Mouse (Mus musculus) limb, embryonic 12.5 days (tissue): Measurements from ENCODE around the gene Alkbh7. TPM values are rescaled to one million over a fixed set of nuclear protein-coding genes. Genes with fewer than 3 reads are reported as not detected.

ENCODE experiments used
- ATAC-seq: fragments of 200-750 bp; cut with Nextera tagmentation; 2 replicates; pipeline ENCODE4 v1.8.0; 2017; ENCODE audit warnings: low read depth, moderate TSS enrichment; ENCODE audit not compliant: insufficient number of reproducible peaks, insufficient read depth, low FRiP score, low TSS enrichment
- H3K27ac ChIP-seq: fragments of 300-500 bp; sonication (generic); 2 replicates; pipeline ENCODE4 v1.5.1; 2016; ENCODE audit warnings: mild to moderate bottlenecking, moderate library complexity
- H3K27me3 ChIP-seq: fragments of 300-500 bp; sonication (generic); 2 replicates; pipeline ENCODE4 v1.6.1; 2016; ENCODE audit warnings: mild to moderate bottlenecking, moderate library complexity
- H3K36me3 ChIP-seq: fragments of 300-500 bp; sonication (generic); 2 replicates; pipeline ENCODE4 v1.6.1; 2016; ENCODE audit warnings: mild to moderate bottlenecking, moderate library complexity
- H3K4me1 ChIP-seq: fragments of 300-500 bp; sonication (generic); replicated peaks from 2 replicates; pipeline ENCODE4 v1.6.1; 2016
- H3K4me2 ChIP-seq: fragments of 300-500 bp; sonication (generic); 2 replicates; pipeline ENCODE4 v1.6.1; 2016; ENCODE audit warnings: mild to moderate bottlenecking, moderate library complexity
- H3K4me3 ChIP-seq: fragments of 300-500 bp; sonication (generic); replicated peaks from 2 replicates; pipeline ENCODE4 v1.5.1; 2016; ENCODE audit warnings: mild to moderate bottlenecking
- H3K9ac ChIP-seq: fragments of 300-500 bp; sonication (generic); replicated peaks from 2 replicates; pipeline ENCODE4 v1.6.1; 2016; ENCODE audit warnings: mild to moderate bottlenecking, moderate library complexity
- H3K9me3 ChIP-seq: fragments of 300-500 bp; sonication (generic); 2 replicates; pipeline ENCODE4 v1.6.1; 2016; ENCODE audit warnings: mild to moderate bottlenecking, moderate library complexity
- WGBS: fragments of 180-500 bp; shearing (Covaris S2); methylation state at CpG from one replicate; pipeline ENCODE4 v1.1.7; 2016; 5-methylcytosine and 5-hydroxymethylcytosine counted together
- polyA plus RNA-seq: library from polyadenylated mRNA; unstranded; fragments of >200 nt; fragmentation: Nextera tagmentation; extraction: Ambion mirVana; gene quantifications from 2 replicates; pipeline ENCODE4 v1.2.1, GENCODE M21; 2016

Alkbh7 gene
- polyA plus RNA-seq, 1 experiment from 2014 or later, result 37.6 TPM

GRCm38 (mm10) chr17:57007137-57007905 is 10.2 kb downstream of the Alkbh7 start:
- Histone ChIP-seq H3K4me3 (no peak overlapping the region), H3K9ac (no peak overlapping the region), H3K9me3 (no peaks in the 10 kb centered on the region), H3K36me3 (peaks cover 72% of the 10 kb centered on the region), H3K27me3 (no peaks in the 10 kb centered on the region), H3K4me1 (peaks cover 16% of the 10 kb centered on the region), H3K27ac (no peak overlapping the region), H3K4me2 (no peak overlapping the region)
- ATAC-seq, result no peak
- 93% methylated on average over 13 of the region's 13 CpGs for WGBS

- peak; percentile 56 for ATAC-seq
- Histone ChIP-seq H3K4me3 (peak overlapping the region; percentile 71), H3K9me3 (no peaks in the 10 kb centered on the region), H3K4me2 (peak overlapping the region; percentile 93), H3K4me1 (peaks cover 17% of the 10 kb centered on the region), H3K36me3 (peaks cover 37% of the 10 kb centered on the region), H3K27me3 (no peaks in the 10 kb centered on the region), H3K9ac (peak overlapping the region; percentile 79), H3K27ac (peak overlapping the region; percentile 73)
- under 1% methylated on average over 19 of the region's 19 CpGs for WGBS
Observed at GRCm38 (mm10) chr17:57010911-57011235, 13.7 kb downstream of the Alkbh7 start.

GRCm38 (mm10) chr17:57011236-57012141 is 14.3 kb downstream of the Alkbh7 start, which contains the start of the genes Gtf2f1 and Gm17949:
TSS of gene Gtf2f1 (minus strand) at chr17:57011288.
TSS of gene Gm17949 (plus strand) at chr17:57011469.
- Histone ChIP-seq H3K4me2 (peak within 1 kb of the TSS; percentile 93), H3K27ac (peak within 1 kb of the TSS; percentile 93), H3K4me1 (peaks cover 17% of the 10 kb centered on the region), H3K4me3 (peak within 1 kb of the TSS; percentile 71), H3K27me3 (no peaks in the 10 kb centered on the region), H3K36me3 (peaks cover 31% of the 10 kb centered on the region), H3K9ac (peak within 1 kb of the TSS; percentile 79), H3K9me3 (no peaks in the 10 kb centered on the region)
- peak; percentile 90 for ATAC-seq
- WGBS, result under 1% methylated on average over 51 of the region's 51 CpGs

GRCm38 (mm10) chr17:57012245-57012795 is 15.2 kb downstream of the Alkbh7 start:
- H3K9ac ChIP-seq, result no peak overlapping the region

GRCm38 (mm10) chr17:57019693-57020092 is 22.6 kb downstream of the Alkbh7 start:
- H3K9me3 ChIP-seq, result no peaks in the 10 kb centered on the region
- ATAC-seq, result no peak
- H3K27me3 ChIP-seq, result no peaks in the 10 kb centered on the region
- WGBS, result 86% methylated on average over 2 of the region's 2 CpGs
- peaks cover 56% of the 10 kb centered on the region for H3K36me3 ChIP-seq
- H3K9ac ChIP-seq, result no peak overlapping the region
- no peak overlapping the region for H3K4me2 ChIP-seq
- H3K4me1 ChIP-seq, result no peaks in the 10 kb centered on the region
- H3K4me3 ChIP-seq, result no peak overlapping the region
- no peak overlapping the region for H3K27ac ChIP-seq

More at GRCm38 (mm10) chr17:57012245-57012795, 15.2 kb downstream of the Alkbh7 start:
- no peak for ATAC-seq
- no peaks in the 10 kb centered on the region for H3K9me3 ChIP-seq
- H3K4me2 ChIP-seq, result peak overlapping the region; percentile 93
- peaks cover 22% of the 10 kb centered on the region for H3K36me3 ChIP-seq
- H3K4me1 ChIP-seq, result peaks cover 17% of the 10 kb centered on the region
- no peaks in the 10 kb centered on the region for H3K27me3 ChIP-seq
- H3K27ac ChIP-seq, result peak overlapping the region; percentile 93
- WGBS, result 76% methylated on average over 13 of the region's 13 CpGs
- H3K4me3 ChIP-seq, result peak overlapping the region; percentile 71

- Histone ChIP-seq H3K9me3 (no peaks in the 10 kb centered on the region), H3K27ac (no peak overlapping the region), H3K27me3 (no peaks in the 10 kb centered on the region), H3K4me3 (no peak overlapping the region), H3K4me2 (no peak overlapping the region), H3K36me3 (peaks cover 69% of the 10 kb centered on the region), H3K9ac (no peak overlapping the region), H3K4me1 (no peaks in the 10 kb centered on the region)
- ATAC-seq, result no peak
- WGBS, result 93% methylated on average over 5 of the region's 5 CpGs
Observed at GRCm38 (mm10) chr17:57020960-57021359, 23.8 kb downstream of the Alkbh7 start.

GRCm38 (mm10) chr17:57027471-57027870 is 30.3 kb downstream of the Alkbh7 start:
- ATAC-seq, result no peak
- peaks cover 17% of the 10 kb centered on the region for H3K4me1 ChIP-seq
- no peaks in the 10 kb centered on the region for H3K9me3 ChIP-seq
- H3K4me3 ChIP-seq, result no peak overlapping the region
- no peak overlapping the region for H3K4me2 ChIP-seq
- 92% methylated on average over 4 of the region's 4 CpGs for WGBS
- H3K27ac ChIP-seq, result no peak overlapping the region
- H3K27me3 ChIP-seq, result no peaks in the 10 kb centered on the region
- no peak overlapping the region for H3K9ac ChIP-seq
- H3K36me3 ChIP-seq, result peaks cover 69% of the 10 kb centered on the region

GRCm38 (mm10) chr17:57029691-57030090 is 32.6 kb downstream of the Alkbh7 start:
- Histone ChIP-seq H3K4me2 (peak overlapping the region; percentile 97), H3K27ac (no peak overlapping the region)
- ATAC-seq, result no peak

GRCm38 (mm10) chr17:57030931-57031660 is 34.0 kb downstream of the Alkbh7 start, which contains the start of gene Khsrp:
TSS of gene Khsrp (minus strand) at chr17:57031522.
- H3K4me1 ChIP-seq, result peaks cover 18% of the 10 kb centered on the region
- no peaks in the 10 kb centered on the region for H3K9me3 ChIP-seq
- H3K27ac ChIP-seq, result peak within 1 kb of the TSS; percentile 94
- H3K27me3 ChIP-seq, result no peaks in the 10 kb centered on the region
- H3K4me3 ChIP-seq, result peak within 1 kb of the TSS; percentile 98
- WGBS, result under 1% methylated on average over 98 of the region's 99 CpGs
- ATAC-seq, result no peak
- peak within 1 kb of the TSS; percentile 97 for H3K4me2 ChIP-seq
- peaks cover 33% of the 10 kb centered on the region for H3K36me3 ChIP-seq
- peak within 1 kb of the TSS; percentile 100 for H3K9ac ChIP-seq

More at GRCm38 (mm10) chr17:57029691-57030090, 32.6 kb downstream of the Alkbh7 start:
- H3K4me3 ChIP-seq, result peak overlapping the region; percentile 98
- 39% methylated on average over 8 of the region's 8 CpGs for WGBS
- peaks cover 18% of the 10 kb centered on the region for H3K4me1 ChIP-seq
- peak overlapping the region; percentile 100 for H3K9ac ChIP-seq
- H3K36me3 ChIP-seq, result peaks cover 47% of the 10 kb centered on the region
- no peaks in the 10 kb centered on the region for H3K9me3 ChIP-seq
- H3K27me3 ChIP-seq, result no peaks in the 10 kb centered on the region

- peaks cover 18% of the 10 kb centered on the region for H3K4me1 ChIP-seq
- no peaks in the 10 kb centered on the region for H3K9me3 ChIP-seq
- H3K27me3 ChIP-seq, result peaks cover 4% of the 10 kb centered on the region; the same call in 1 of the 2 replicates
- no peak overlapping the region; the same call in 1 of the 2 replicates for H3K9ac ChIP-seq
- H3K27ac ChIP-seq, result peak overlapping the region; percentile 81
- peak; percentile 100 for ATAC-seq
- H3K4me3 ChIP-seq, result peak overlapping the region; percentile 98
- peaks cover 25% of the 10 kb centered on the region for H3K36me3 ChIP-seq
- peak overlapping the region; percentile 97 for H3K4me2 ChIP-seq
- under 1% methylated on average over 38 of the region's 38 CpGs for WGBS
Observed at GRCm38 (mm10) chr17:57031661-57032420, 34.7 kb downstream of the Alkbh7 start.
